Mouse (Mus musculus) MEL (cell line): ENCODE measurements at regions not wholly inside any gene's neighbourhood (a gene's known extent, or its start where the extent isn't known, plus 50 kb on each side); places are given as distances from the start of the nearest gene placed in this dataset.

Experiments used
- CTCF ChIP-seq, 3 experiments: IDR thresholded peaks in 2 of 3; conservative IDR thresholded peaks in 1 of 3; 2 replicates each; pipeline ENCODE4 v1.5.1; 2011 to 2012; ENCODE audit warnings: low read length in 3 of 3, low read depth in 2 of 3, mild to moderate bottlenecking in 2 of 3, improper control_type of control experiment in 1 of 3, inconsistent platforms in 1 of 3, mixed read lengths in 1 of 3, moderate library complexity in 1 of 3; ENCODE audit not compliant: control insufficient read depth in 1 of 3, insufficient read depth in 1 of 3, poor library complexity in 1 of 3, severe bottlenecking in 1 of 3
- EP300 ChIP-seq, 2 experiments: IDR thresholded peaks; 2 replicates each; pipeline ENCODE4 v1.6.1; 2011; ENCODE audit warnings: improper control_type of control experiment in 2 of 2, low read length in 2 of 2, low read depth in 1 of 2, mild to moderate bottlenecking in 1 of 2
- ETS1 ChIP-seq: IDR thresholded peaks from 2 replicates; pipeline ENCODE4 v1.6.1; 2012; ENCODE audit warnings: low read depth, mild to moderate bottlenecking, inconsistent platforms, low read length, improper control_type of control experiment, moderate library complexity
- GATA1 ChIP-seq: IDR thresholded peaks from 2 replicates; pipeline ENCODE4 v1.6.1; 2011; ENCODE audit warnings: low read depth, low read length, improper control_type of control experiment
- POLR2A ChIP-seq, 2 experiments: IDR thresholded peaks; 2 replicates each; pipeline ENCODE4 v1.6.1; 2011 to 2012; ENCODE audit warnings: low read length in 2 of 2, mild to moderate bottlenecking in 2 of 2, control low read depth in 1 of 2, improper control_type of control experiment in 1 of 2, low read depth in 1 of 2, moderate library complexity in 1 of 2; ENCODE audit not compliant: control insufficient read depth in 1 of 2, insufficient read depth in 1 of 2, poor library complexity in 1 of 2
- POLR2AphosphoS2 ChIP-seq: IDR thresholded peaks from 2 replicates; pipeline ENCODE4 v1.6.1; 2011; ENCODE audit warnings: low read length, improper control_type of control experiment

- TF ChIP-seq POLR2A (IDR thresholded peaks at IDR 0.05; ENCODE audit: control insufficient read depth in 1 of 2, insufficient read depth in 1 of 2, low read depth in 1 of 2, low read length in 2 of 2, poor library complexity in 1 of 2) = no peak
- TF ChIP-seq CTCF (IDR thresholded peaks at IDR 0.05 in 2 of 3, conservative IDR thresholded peaks at IDR 0.05 in 1 of 3; ENCODE audit: control insufficient read depth in 1 of 3, insufficient read depth in 1 of 3, low read depth in 2 of 3, low read length in 3 of 3, poor library complexity in 1 of 3, severe bottlenecking in 1 of 3) = no peak
- no peak for TF ChIP-seq GATA1
- TF ChIP-seq ETS1 = no peak
- TF ChIP-seq EP300 (IDR thresholded peaks at IDR 0.05; ENCODE audit: low read depth in 1 of 2, low read length in 2 of 2) = no peak
- no peak for TF ChIP-seq POLR2AphosphoS2
These were observed 97.2 kb downstream of the Aldh8a1 start for GRCm38 (mm10) chr10:21474242-21474641.
